ENCODE assay signal across 9 mouse cellular contexts in genomic region chr2:32182676-32183296, GRCm38 (mm10). TPM values are rescaled to one million over a fixed set of nuclear protein-coding genes. Genes with fewer than 3 reads are reported as not detected.
DNase-seq lines count a peak whose midpoint lies in the region; ATAC-seq and TF ChIP-seq lines count a peak whose summit lies in the region.
"Had no signal": no experiment of that assay in that cellular context is flagged by ENCODE, and none has a peak within 500 bp of the region (broad histone marks: within the 10 kb centered on the region; RNA-seq: fewer than 3 reads in every experiment).

No protein-coding gene starts in this region.

- H3K36me3 ChIP-seq in forebrain, postnatal 0 days (ENCODE audit: insufficient read depth): peaks cover 17% of the 10 kb centered on the region
- peaks cover 32% of the 10 kb centered on the region for H3K36me3 ChIP-seq in kidney, postnatal 0 days (ENCODE audit: insufficient read depth, low read length)
- H3K36me3 ChIP-seq in midbrain, embryonic 14.5 days (ENCODE audit: control insufficient read depth, insufficient read depth, low read length): peaks cover 46% of the 10 kb centered on the region
- peaks cover 29% of the 10 kb centered on the region for H3K36me3 ChIP-seq in thymus, adult 2 months (ENCODE audit: control insufficient read depth, insufficient read depth, low read length)

- no peak for TF ChIP-seq CTCF in forebrain, postnatal 0 days (IDR thresholded peaks at IDR 0.05; ENCODE audit: low read depth)
- TF ChIP-seq CTCF in kidney, postnatal 0 days (IDR thresholded peaks at IDR 0.05; ENCODE audit: low read depth): no peak
- TF ChIP-seq CTCF in thymus, adult 2 months (IDR thresholded peaks at IDR 0.05; ENCODE audit: borderline replicate concordance, control insufficient read depth, extremely low read depth, insufficient read depth, low read length, poor library complexity): no peak

- H3K9me3 ChIP-seq in forebrain, postnatal 0 days (ENCODE audit: low read length): no peaks in the 10 kb centered on the region
- no peaks in the 10 kb centered on the region for H3K9me3 ChIP-seq in kidney, postnatal 0 days (replicated peaks; ENCODE audit: low read length)
- no peaks in the 10 kb centered on the region for H3K9me3 ChIP-seq in midbrain, embryonic 14.5 days (ENCODE audit: control insufficient read depth, low read length)

- H3K4me2 ChIP-seq in forebrain, postnatal 0 days (ENCODE audit: low read depth): no peak overlapping the region
- H3K4me2 ChIP-seq in kidney, postnatal 0 days (ENCODE audit: low read length): no peak overlapping the region
- no peak overlapping the region for H3K4me2 ChIP-seq in midbrain, embryonic 14.5 days (ENCODE audit: low read length)

- peak; percentile 55 for DNase-seq in gastrocnemius, postnatal 25 days
- DNase-seq in gastrocnemius, postnatal 10 days: no peak
- peak; percentile 75 for DNase-seq in R1 (ENCODE audit: low read depth, low spot score)
- DNase-seq in forebrain, postnatal 0 days: peak; percentile 45
- DNase-seq in kidney, postnatal 0 days (ENCODE audit: low spot score): no peak
- no peak for DNase-seq in midbrain, embryonic 14.5 days
- DNase-seq in thymus, adult 2 months: no peak
- DNase-seq in c-Kit-positive CD71-positive TER-119-positive erythroid progenitor cells, embryonic 14.5 days (ENCODE audit: low spot score): no peak

- H3K4me1 ChIP-seq in forebrain, postnatal 0 days (ENCODE audit: insufficient read depth): peaks cover 4% of the 10 kb centered on the region; the same call in 1 of the 2 replicates
- peaks cover 17% of the 10 kb centered on the region for H3K4me1 ChIP-seq in kidney, postnatal 0 days (replicated peaks; ENCODE audit: insufficient read depth, low read length)
- peaks cover 18% of the 10 kb centered on the region; the same call in 1 of the 2 replicates for H3K4me1 ChIP-seq in midbrain, embryonic 14.5 days (ENCODE audit: control insufficient read depth, insufficient read depth, low read length)
- H3K4me1 ChIP-seq in thymus, adult 2 months (replicated peaks; ENCODE audit: control insufficient read depth, insufficient read depth, low read length): peaks cover 50% of the 10 kb centered on the region

- no peak overlapping the region for H3K4me3 ChIP-seq in forebrain, postnatal 0 days (ENCODE audit: low read depth, low read length)
- H3K4me3 ChIP-seq in kidney, postnatal 0 days (replicated peaks; ENCODE audit: low read depth, low read length): no peak overlapping the region
- H3K4me3 ChIP-seq in midbrain, embryonic 14.5 days (replicated peaks; ENCODE audit: low read depth, low read length): no peak overlapping the region
- no peak overlapping the region for H3K4me3 ChIP-seq in thymus, adult 2 months (ENCODE audit: control insufficient read depth, insufficient read depth, low read length)
- H3K4me3 ChIP-seq: erythroblast, embryonic 14.5 days had no signal

- no peak overlapping the region for H3K9ac ChIP-seq in forebrain, postnatal 0 days
- H3K9ac ChIP-seq in kidney, postnatal 0 days (ENCODE audit: low read depth, low read length): no peak overlapping the region
- no peak overlapping the region; the same call in 1 of the 2 replicates for H3K9ac ChIP-seq in midbrain, embryonic 14.5 days (replicated peaks; ENCODE audit: low read length)

- no peaks in the 10 kb centered on the region for H3K27me3 ChIP-seq in forebrain, postnatal 0 days (ENCODE audit: insufficient read depth, low read length)
- H3K27me3 ChIP-seq in kidney, postnatal 0 days (ENCODE audit: insufficient read depth, low read length): no peaks in the 10 kb centered on the region
- H3K27me3 ChIP-seq in midbrain, embryonic 14.5 days (ENCODE audit: control insufficient read depth, insufficient read depth, low read length): no peaks in the 10 kb centered on the region
- H3K27me3 ChIP-seq in thymus, adult 2 months (ENCODE audit: control insufficient read depth, insufficient read depth, low read length): no peaks in the 10 kb centered on the region

- peak; percentile 74 for ATAC-seq in forebrain, postnatal 0 days
- ATAC-seq in kidney, postnatal 0 days (replicated peaks; ENCODE audit: low FRiP score, low read depth): peak; percentile 77
- ATAC-seq in midbrain, embryonic 14.5 days (ENCODE audit: low FRiP score, low TSS enrichment): no peak

- TF ChIP-seq POLR2A in thymus, adult 2 months (IDR thresholded peaks at IDR 0.05; ENCODE audit: control insufficient read depth, extremely low read depth, insufficient read depth, low read length, poor library complexity): no peak

- peak overlapping the region; percentile 59 for H3K27ac ChIP-seq in forebrain, postnatal 0 days (ENCODE audit: low read depth, low read length)
- peak overlapping the region; percentile 31; the same call in 1 of the 2 replicates for H3K27ac ChIP-seq in kidney, postnatal 0 days
- peak overlapping the region; percentile 64 for H3K27ac ChIP-seq in midbrain, embryonic 14.5 days (replicated peaks; ENCODE audit: low read depth, low read length)
- H3K27ac ChIP-seq in thymus, adult 2 months (ENCODE audit: control insufficient read depth, insufficient read depth, low read length): no peak overlapping the region

- WGBS in forebrain, postnatal 0 days: 36% methylated on average over 13 of the region's 13 CpGs
- 65% methylated on average over 13 of the region's 13 CpGs for WGBS in kidney, postnatal 0 days
- WGBS in midbrain, embryonic 14.5 days: 60% methylated on average over 13 of the region's 13 CpGs
- 82% methylated on average over 13 of the region's 13 CpGs for WGBS in thymus, adult 2 months

RNA-seq across cellular contexts. Expression of gene Prrc2b, which starts 31.9 kb away (rescaled TPM):
- 10 to 100 TPM; 67.0 to 69.6 TPM for total RNA-seq in gastrocnemius, postnatal 25 days (2021)
- 100 to 1,000 TPM; 104 to 111 TPM for total RNA-seq in gastrocnemius, postnatal 10 days (2021)
- 92.1 and 131 TPM in 2 replicates for total RNA-seq in forebrain, postnatal 0 days (2014; rRNA removed)
- polyA plus RNA-seq in forebrain, postnatal 0 days (2015; fragmentation: Nextera tagmentation; extraction: Ambion mirVana): 40.7 and 60.4 TPM in 2 replicates
- 31.4 and 33.8 TPM in 2 replicates for polyA plus RNA-seq in kidney, postnatal 0 days (2015; fragmentation: Nextera tagmentation; extraction: Ambion mirVana)
- 121 and 141 TPM in 2 replicates for polyA plus RNA-seq in midbrain, embryonic 14.5 days (2014; fragmentation: Nextera tagmentation; extraction: Ambion mirVana)
- 104 and 134 TPM in 2 replicates for polyA plus RNA-seq in thymus, adult 2 months (2012; rRNA removed)

RNA-seq across cellular contexts. Expression of gene Pomt1, which starts 53.6 kb away (rescaled TPM):
- total RNA-seq in gastrocnemius, postnatal 25 days (2021): 10 to 100 TPM; 13.7 to 14.7 TPM
- 10 to 100 TPM; 16.0 to 17.2 TPM for total RNA-seq in gastrocnemius, postnatal 10 days (2021)
- 34.5 and 38.5 TPM in 2 replicates for total RNA-seq in forebrain, postnatal 0 days (2014; rRNA removed)
- polyA plus RNA-seq in forebrain, postnatal 0 days (2015; fragmentation: Nextera tagmentation; extraction: Ambion mirVana): 16.2 and 19.8 TPM in 2 replicates
- 18.5 and 20.1 TPM in 2 replicates for polyA plus RNA-seq in kidney, postnatal 0 days (2015; fragmentation: Nextera tagmentation; extraction: Ambion mirVana)
- polyA plus RNA-seq in midbrain, embryonic 14.5 days (2014; fragmentation: Nextera tagmentation; extraction: Ambion mirVana): 28.3 and 33.2 TPM in 2 replicates
- polyA plus RNA-seq in thymus, adult 2 months (2012; rRNA removed): 36.4 and 42.1 TPM in 2 replicates

Comparison
In these comparisons a context has a peak if more than half of its experiments do, and no peak if none do; other contexts are left out.
1. DNase-seq: peak in gastrocnemius, postnatal 25 days (single experiment), R1 (single experiment) and forebrain, postnatal 0 days (single experiment); none in gastrocnemius, postnatal 10 days (single experiment), kidney, postnatal 0 days (single experiment), midbrain, embryonic 14.5 days (single experiment), thymus, adult 2 months (single experiment) and c-Kit-positive CD71-positive TER-119-positive erythroid progenitor cells, embryonic 14.5 days (single experiment).